Mouse (Mus musculus): ENCODE data around the gene Syvn1.

DNA sequence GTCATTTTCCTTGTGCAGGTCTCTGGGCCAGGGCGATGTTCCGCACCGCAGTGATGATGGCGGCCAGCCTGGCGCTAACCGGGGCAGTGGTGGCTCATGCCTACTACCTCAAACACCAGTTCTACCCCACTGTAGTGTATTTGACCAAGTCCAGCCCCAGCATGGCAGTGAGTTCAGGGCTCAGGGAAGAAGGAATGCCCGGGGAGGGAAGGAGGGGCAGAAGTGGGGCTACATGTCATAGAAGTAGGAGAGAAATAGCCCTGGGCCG, 1.5 kb downstream of the Syvn1 start:
- TF ChIP-seq HCFC1 (IDR thresholded peaks at IDR 0.05; ENCODE audit: low read depth, low read length) (no peak), POLR2A (IDR thresholded peaks at IDR 0.05; ENCODE audit: low read depth, low read length) (no peak), USF1 (IDR thresholded peaks at IDR 0.05; ENCODE audit: low read depth, low read length) (no peak), MXI1 (IDR thresholded peaks at IDR 0.05; ENCODE audit: low read depth, low read length) (no peak), TCF12 (IDR thresholded peaks at IDR 0.05; ENCODE audit: low read depth, low read length) (no peak), EP300 (IDR thresholded peaks at IDR 0.05; ENCODE audit: low read length) (no peak), CTCF (conservative IDR thresholded peaks at IDR 0.05 in 1 of 2, IDR thresholded peaks at IDR 0.05 in 1 of 2; ENCODE audit: low read depth in 2 of 2, low read length in 2 of 2) (no peak), E2F4 (IDR thresholded peaks at IDR 0.05; ENCODE audit: insufficient replicate concordance, low read depth, low read length) (no peak), SMC3 (IDR thresholded peaks at IDR 0.05; ENCODE audit: low read depth, low read length) (no peak), GABPA (IDR thresholded peaks at IDR 0.05; ENCODE audit: insufficient replicate concordance, low read depth, low read length) (no peak), RCOR1 (conservative IDR thresholded peaks at IDR 0.05; ENCODE audit: low read depth, low read length) (no peak)
